Comparison of ENCODE assay signal across 10 mouse cellular contexts in genomic region chr11:55991505-55992066, GRCm38 (mm10). TPM values are rescaled to one million over a fixed set of nuclear protein-coding genes. Genes with fewer than 3 reads are reported as not detected.
DNase-seq lines count a peak whose midpoint lies in the region; ATAC-seq and TF ChIP-seq lines count a peak whose summit lies in the region.
"Had no signal": no experiment of that assay in that cellular context is flagged by ENCODE, and none has a peak within 500 bp of the region (broad histone marks: within the 10 kb centered on the region; RNA-seq: fewer than 3 reads in every experiment).

No protein-coding gene starts in this region.

- H3K27me3 ChIP-seq in heart, adult 2 months (ENCODE audit: control insufficient read depth, insufficient read depth, low read length), result no peaks in the 10 kb centered on the region
- H3K27me3 ChIP-seq in heart, embryonic 12.5 days (replicated peaks), result no peaks in the 10 kb centered on the region; the same call in 1 of the 2 replicates
- no peaks in the 10 kb centered on the region for H3K27me3 ChIP-seq in embryonic facial prominence, embryonic 10.5 days (replicated peaks; ENCODE audit: low read depth, poor library complexity, severe bottlenecking)
- no peaks in the 10 kb centered on the region for H3K27me3 ChIP-seq in neural tube, embryonic 14.5 days (ENCODE audit: control insufficient read depth, insufficient read depth, low read length)
- H3K27me3 ChIP-seq: liver, embryonic 13.5 days had no signal

- ATAC-seq in heart, embryonic 12.5 days (ENCODE audit: insufficient number of reproducible peaks, low FRiP score), result no peak
- peak; percentile 28; the same call in 1 of the 2 replicates for ATAC-seq in neural tube, embryonic 14.5 days (ENCODE audit: low read depth)
- no peak for ATAC-seq in activated CD4-positive, CD25-positive, alpha-beta regulatory T cell, adult 4 months

- H3K79me2 ChIP-seq in heart, adult 2 months (replicated peaks; ENCODE audit: control insufficient read depth, insufficient read depth, low read length), result no peaks in the 10 kb centered on the region

- no peak overlapping the region for H3K4me3 ChIP-seq in heart, adult 2 months
- no peak overlapping the region for H3K4me3 ChIP-seq in heart, embryonic 12.5 days
- no peak overlapping the region for H3K4me3 ChIP-seq in embryonic facial prominence, embryonic 10.5 days
- H3K4me3 ChIP-seq in left cerebral cortex, adult 2 months, result no peak overlapping the region
- H3K4me3 ChIP-seq in neural tube, embryonic 14.5 days (ENCODE audit: low read depth, low read length), result no peak overlapping the region
- H3K4me3 ChIP-seq: liver, embryonic 13.5 days had no signal

- DNase-seq in heart, adult 2 months, result peak; percentile 4 to 29
- DNase-seq in 416B (ENCODE audit: low read depth), result peak; percentile 31
- peak; percentile 15 for DNase-seq in adrenal gland, adult 2 months
- peak; percentile 59 for DNase-seq in embryonic facial prominence, embryonic 10.5 days (ENCODE audit: low spot score)
- peak; percentile 15 to 57 for DNase-seq in left cerebral cortex, adult 2 months (ENCODE audit: extremely low spot score in 1 of 2, low spot score in 2 of 2)
- DNase-seq: liver, embryonic 13.5 days had no signal

- no peak overlapping the region for H3K27ac ChIP-seq in heart, adult 2 months
- no peak overlapping the region for H3K27ac ChIP-seq in heart, embryonic 12.5 days (ENCODE audit: poor library complexity, severe bottlenecking)
- no peak overlapping the region for H3K27ac ChIP-seq in embryonic facial prominence, embryonic 10.5 days (replicated peaks)
- no peak overlapping the region for H3K27ac ChIP-seq in left cerebral cortex, adult 2 months
- no peak overlapping the region for H3K27ac ChIP-seq in neural tube, embryonic 14.5 days (ENCODE audit: low read depth, low read length)
- H3K27ac ChIP-seq: liver, embryonic 13.5 days had no signal

- no peaks in the 10 kb centered on the region for H3K36me3 ChIP-seq in heart, adult 2 months (ENCODE audit: control insufficient read depth, insufficient read depth, low read length)
- H3K36me3 ChIP-seq in heart, embryonic 12.5 days, result no peaks in the 10 kb centered on the region
- no peaks in the 10 kb centered on the region for H3K36me3 ChIP-seq in embryonic facial prominence, embryonic 10.5 days (replicated peaks)
- no peaks in the 10 kb centered on the region for H3K36me3 ChIP-seq in neural tube, embryonic 14.5 days (ENCODE audit: control insufficient read depth, insufficient read depth, low read length)
- H3K36me3 ChIP-seq: liver, embryonic 13.5 days had no signal

- peak; percentile 91 for TF ChIP-seq CTCF in heart, adult 2 months (IDR thresholded peaks at IDR 0.05)
- TF ChIP-seq CTCF in left cerebral cortex, adult 2 months (IDR thresholded peaks at IDR 0.05), result peak; percentile 99

- no peaks in the 10 kb centered on the region for H3K9me3 ChIP-seq in heart, embryonic 12.5 days (replicated peaks)
- no peaks in the 10 kb centered on the region for H3K9me3 ChIP-seq in embryonic facial prominence, embryonic 10.5 days
- no peaks in the 10 kb centered on the region for H3K9me3 ChIP-seq in neural tube, embryonic 14.5 days (ENCODE audit: control insufficient read depth, low read length)
- H3K9me3 ChIP-seq: liver, embryonic 13.5 days had no signal

- no peak for TF ChIP-seq POLR2A in heart, adult 2 months (IDR thresholded peaks at IDR 0.05; ENCODE audit: insufficient read depth, low read depth, low read length)

- no peaks in the 10 kb centered on the region for H3K4me1 ChIP-seq in heart, adult 2 months (ENCODE audit: control insufficient read depth, insufficient read depth, low read length)
- H3K4me1 ChIP-seq in heart, embryonic 12.5 days (replicated peaks), result no peaks in the 10 kb centered on the region
- H3K4me1 ChIP-seq in embryonic facial prominence, embryonic 10.5 days, result no peaks in the 10 kb centered on the region
- H3K4me1 ChIP-seq in neural tube, embryonic 14.5 days (ENCODE audit: control insufficient read depth, insufficient read depth, low read length), result no peaks in the 10 kb centered on the region
- H3K4me1 ChIP-seq: liver, embryonic 13.5 days had no signal

- whole genome bisulfite sequencing in heart, adult 2 months, result 9% methylated on average over 8 of the region's 8 CpGs
- WGBS in heart, embryonic 12.5 days, result 9% methylated on average over 8 of the region's 8 CpGs
- WGBS in embryonic facial prominence, embryonic 10.5 days, result 19% methylated on average over 8 of the region's 8 CpGs
- WGBS in neural tube, embryonic 14.5 days, result 8% methylated on average over 8 of the region's 8 CpGs

- H3K9ac ChIP-seq in heart, adult 2 months (ENCODE audit: low read depth, low read length), result no peak overlapping the region
- H3K9ac ChIP-seq in heart, embryonic 12.5 days, result no peak overlapping the region
- H3K9ac ChIP-seq in neural tube, embryonic 14.5 days (replicated peaks; ENCODE audit: low read depth, low read length), result no peak overlapping the region
- H3K9ac ChIP-seq: liver, embryonic 13.5 days had no signal

- intact Hi-C loops in heart, adult 2 months (cut with DNase I), result loop anchor here (2.0 kb wide), 1 partner anchor 473 kb away; no protein-coding TSS in a partner anchor
- intact Hi-C loops in left cerebral cortex, adult 2 months (cut with DNase I), result loop anchor here (1.0 to 5.0 kb wide), 3 partner anchors 199 to 473 kb away; no protein-coding TSS in a partner anchor

- H3K4me2 ChIP-seq in heart, embryonic 12.5 days, result no peak overlapping the region
- H3K4me2 ChIP-seq in neural tube, embryonic 14.5 days (ENCODE audit: low read depth, low read length), result no peak overlapping the region
- H3K4me2 ChIP-seq: liver, embryonic 13.5 days had no signal

- TF ChIP-seq EP300 in heart, adult 2 months (IDR thresholded peaks at IDR 0.05; ENCODE audit: insufficient read depth, low read depth, low read length), result no peak

RNA-seq across cellular contexts. Expression of gene Nmur2, which starts 49.2 kb away (rescaled TPM):
- total RNA-seq in heart, adult 2 months (2021), result not detected
- polyA plus RNA-seq in heart, adult 2 months (2012; rRNA removed), result not detected in 2 replicates
- 0.05 TPM in 1 of 2 replicates, not detected in the other for polyA plus RNA-seq in heart, embryonic 12.5 days (2016; fragmentation: Nextera tagmentation; extraction: Ambion mirVana)
- total RNA-seq in adrenal gland, adult 2 months (2021), result not detected
- not detected in 2 replicates for polyA plus RNA-seq in adrenal gland, adult 2 months (2012; rRNA removed)
- polyA plus RNA-seq in embryonic facial prominence, embryonic 10.5 days (2016; fragmentation: Nextera tagmentation; extraction: Ambion mirVana), result not detected in 2 replicates
- under 1 TPM; 0.14 TPM for total RNA-seq in left cerebral cortex, adult 2 months (2021)
- 0.35 and 0.59 TPM in 2 replicates for polyA plus RNA-seq in neural tube, embryonic 14.5 days (2014; fragmentation: Nextera tagmentation; extraction: Ambion mirVana)
- not detected for polyA plus RNA-seq in activated CD4-positive, CD25-positive, alpha-beta regulatory T cell, adult 4 months (2017; shearing (Covaris generic))
- total RNA-seq: adrenal gland, postnatal 4 days had no signal
- polyA plus RNA-seq: liver, embryonic 13.5 days had no signal
